Mouse (Mus musculus) liver, adult 2 months (tissue): ENCODE results near the gene Gsta3. TPM values are rescaled to one million over a fixed set of nuclear protein-coding genes. Genes with fewer than 3 reads are reported as not detected.
A peak's percentile ranks its signal among the peaks of the same experiment; 100 is the strongest.
"Not testable (repeated sequence)": the region's sequence is repeated elsewhere in the genome, so short reads cannot be mapped to it uniquely, and the experiment has no call there.

Source experiments
- DNase-seq: peaks from one replicate; pipeline ENCODE4 v3.0.0-alpha.2; 2011; ENCODE audit warnings: low read depth, low spot score; ENCODE audit errors: extremely low read depth
- H3K27ac ChIP-seq: fragments of 200-500 bp; replicated peaks from 2 replicates; pipeline ENCODE4 v1.5.1; 2012; ENCODE audit warnings: low read depth, mild to moderate bottlenecking, control low read depth, inconsistent platforms, low read length; ENCODE audit not compliant: insufficient read depth
- H3K27me3 ChIP-seq: fragments of 200-500 bp; 2 replicates; pipeline ENCODE4 v1.6.1; 2012; ENCODE audit warnings: mild to moderate bottlenecking, moderate library complexity, low read length, inconsistent platforms; ENCODE audit not compliant: control insufficient read depth, insufficient read depth
- H3K36me3 ChIP-seq: fragments of 200-500 bp; 2 replicates; pipeline ENCODE4 v1.6.1; 2012; ENCODE audit warnings: low read length, inconsistent platforms; ENCODE audit not compliant: control insufficient read depth, insufficient read depth
- H3K4me1 ChIP-seq: fragments of 200-500 bp; 2 replicates; pipeline ENCODE4 v1.6.1; 2011; ENCODE audit warnings: low read length; ENCODE audit not compliant: control insufficient read depth, insufficient read depth
- H3K4me3 ChIP-seq: fragments of 200-500 bp; 2 replicates; pipeline ENCODE4 v1.5.1; 2011; ENCODE audit warnings: low read depth, mild to moderate bottlenecking, control low read depth, low read length, moderate library complexity; ENCODE audit not compliant: insufficient read depth
- H3K79me2 ChIP-seq: fragments of 200-500 bp; 2 replicates; pipeline ENCODE4 v1.6.1; 2012; ENCODE audit warnings: inconsistent platforms, mild to moderate bottlenecking, low read length, moderate library complexity; ENCODE audit not compliant: control insufficient read depth, insufficient read depth
- H3K9ac ChIP-seq: fragments of 200-500 bp; 2 replicates; pipeline ENCODE4 v1.6.1; 2012; ENCODE audit warnings: low read depth, mild to moderate bottlenecking, control low read depth, inconsistent platforms, low read length
- CTCF ChIP-seq: fragments of 200-500 bp; IDR thresholded peaks from 2 replicates; pipeline ENCODE4 v1.5.1; 2011; ENCODE audit warnings: low read depth, low read length, control low read depth
- POLR2A ChIP-seq: fragments of 200-500 bp; IDR thresholded peaks from 2 replicates; pipeline ENCODE4 v1.6.1; 2011; ENCODE audit warnings: low read length, control low read depth; ENCODE audit not compliant: insufficient read depth; ENCODE audit errors: extremely low read depth
- WGBS: fragments of 180-500 bp; shearing (Covaris S2); methylation state at CpG from one replicate; pipeline ENCODE4 v1.1.7; 2018; 5-methylcytosine and 5-hydroxymethylcytosine counted together
- polyA plus RNA-seq: library from polyadenylated mRNA; depleted of rRNA; stranded (reverse); fragments of >200 nt; gene quantifications from 2 replicates; pipeline ENCODE4 v1.2.3, GENCODE M21; 2012; rRNA removed
- total RNA-seq: library from RNA; depleted of rRNA; stranded (reverse); fragments of >200 nt; gene quantifications from 2 replicates; pipeline ENCODE4 v1.2.3, GENCODE M21; 2014; rRNA removed

Gsta3 gene
- 1,830 and 2,301 TPM in 2 replicates for total RNA-seq
- 586 and 693 TPM in 2 replicates for polyA plus RNA-seq

- H3K9ac ChIP-seq, result peak within 1 kb of the TSS; percentile 100
- DNase-seq, result peak; percentile 100
- H3K4me3 ChIP-seq, result peak within 1 kb of the TSS; percentile 93
Measured at GRCm38 (mm10) chr1:21239911-21240898, at the start of gene Gsta3. Gsta3 (plus strand) TSS chr1:21240589.

GRCm38 (mm10) chr1:21206241-21206640 is 34.1 kb upstream of the Gsta3 start:
- no peak for DNase-seq
- Histone ChIP-seq H3K79me2 (no peaks in the 10 kb centered on the region), H3K27ac (no peak overlapping the region), H3K4me3 (no peak overlapping the region), H3K27me3 (no peaks in the 10 kb centered on the region), H3K36me3 (no peaks in the 10 kb centered on the region), H3K9ac (no peak overlapping the region), H3K4me1 (no peaks in the 10 kb centered on the region)
- TF ChIP-seq POLR2A (no peak), CTCF (no peak)
- 97% methylated on average over 1 of the region's 1 CpGs for WGBS

More at GRCm38 (mm10) chr1:21239911-21240898, at the start of gene Gsta3:
- no peak for TF ChIP-seq CTCF
- TF ChIP-seq POLR2A, result no peak
- Histone ChIP-seq H3K27ac (peak within 1 kb of the TSS; percentile 100), H3K79me2 (peaks cover 11% of the 10 kb centered on the region; the same call in 1 of the 2 replicates), H3K4me1 (peaks cover 10% of the 10 kb centered on the region; the same call in 1 of the 2 replicates), H3K27me3 (no peaks in the 10 kb centered on the region), H3K36me3 (peaks cover 36% of the 10 kb centered on the region)
- 26% methylated on average over 7 of the region's 8 CpGs for WGBS

DNA sequence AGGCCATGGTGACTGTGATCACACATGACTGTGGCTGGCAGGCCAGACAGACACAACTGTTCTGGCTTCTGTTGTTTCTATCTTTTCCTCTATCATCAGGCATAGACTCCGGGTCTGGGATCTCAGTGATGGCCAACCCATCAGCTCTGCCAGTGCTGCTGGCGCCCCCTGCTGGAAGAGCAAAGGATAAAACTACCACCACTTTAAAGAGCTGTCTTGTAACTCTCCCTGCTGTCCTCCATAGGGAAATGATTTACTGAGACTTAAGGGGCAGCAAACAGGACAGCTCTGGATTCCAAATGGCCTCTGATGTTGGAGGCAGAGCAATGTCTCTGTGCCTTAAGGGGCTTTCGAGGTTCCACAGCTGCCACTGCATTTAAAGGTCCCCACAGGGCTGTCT is 26.9 kb upstream of the Gsta3 start:
- not testable (repeated sequence) for H3K36me3 ChIP-seq, H3K4me3 ChIP-seq, H3K27me3 ChIP-seq, H3K9ac ChIP-seq, H3K27ac ChIP-seq, H3K79me2 ChIP-seq, DNase-seq, H3K4me1 ChIP-seq
- WGBS, result 16% methylated on average over 3 of the region's 3 CpGs
- TF ChIP-seq CTCF, result peak; percentile 22; the same call in 1 of the 2 replicates

DNA sequence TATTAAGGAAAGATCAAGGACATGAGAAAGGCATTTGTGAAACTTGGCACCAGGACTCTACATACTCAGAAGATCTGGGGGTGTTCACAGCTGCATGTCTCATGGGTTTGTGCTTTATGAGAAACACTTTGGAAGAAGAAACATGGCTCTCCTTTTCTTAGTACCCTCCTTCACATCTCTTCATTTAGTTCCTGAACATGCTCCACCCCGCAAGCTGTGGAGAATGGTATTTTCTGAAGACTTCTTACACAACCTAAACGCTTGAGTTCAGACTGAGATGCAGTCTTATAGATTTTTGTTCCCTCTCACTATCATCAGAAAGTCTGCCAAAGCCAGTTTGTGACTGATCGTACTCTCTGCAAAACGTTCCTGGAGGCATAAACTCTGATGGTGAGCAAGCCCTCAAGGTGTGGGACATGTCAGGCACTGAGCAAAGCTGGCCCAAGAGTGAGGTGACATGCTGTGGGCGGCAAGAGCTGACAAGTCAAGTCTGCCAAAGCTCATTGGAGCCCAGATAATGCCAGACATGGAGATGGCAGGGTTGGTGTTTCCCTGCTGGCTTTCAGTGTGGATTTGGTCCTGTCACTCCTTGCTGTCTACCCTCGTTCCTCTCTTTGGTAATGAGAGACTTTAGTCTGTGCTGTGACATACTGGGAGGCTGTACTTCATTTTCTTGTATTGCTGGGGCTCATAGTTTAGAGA is 26.2 kb upstream of the Gsta3 start:
- 73% methylated on average over 6 of the region's 6 CpGs for WGBS
- not testable (repeated sequence) for H3K4me3 ChIP-seq

GRCm38 (mm10) chr1:21218489-21218919 is 21.9 kb upstream of the Gsta3 start, which contains the start of gene Tmem14a:
Tmem14a (plus strand) TSS chr1:21218575.
- peaks cover 12% of the 10 kb centered on the region for H3K4me1 ChIP-seq
- WGBS, result 2% methylated on average over 17 of the region's 17 CpGs
- peak within 1 kb of the TSS; percentile 83 for H3K27ac ChIP-seq
- no peaks in the 10 kb centered on the region for H3K79me2 ChIP-seq
- DNase-seq, result peak; percentile 78
- H3K36me3 ChIP-seq, result no peaks in the 10 kb centered on the region
- peak within 1 kb of the TSS; percentile 75 for H3K4me3 ChIP-seq
- TF ChIP-seq CTCF (peak; percentile 92), POLR2A (0 out of 2 replicates have a peak, but pooled peaks have one; percentile 44)
- no peaks in the 10 kb centered on the region for H3K27me3 ChIP-seq
- H3K9ac ChIP-seq, result peak within 1 kb of the TSS; percentile 89

More for the DNA sequence above, 26.2 kb upstream of the Gsta3 start:
- H3K36me3 ChIP-seq, H3K79me2 ChIP-seq, H3K4me1 ChIP-seq, H3K27me3 ChIP-seq, DNase-seq, H3K9ac ChIP-seq, H3K27ac ChIP-seq: not testable (repeated sequence)
